Mouse (Mus musculus): ENCODE measurements around the gene Pou2f2. TPM values are rescaled to one million over a fixed set of nuclear protein-coding genes. Genes with fewer than 3 reads are reported as not detected.
A peak's percentile ranks its signal among the peaks of the same experiment; 100 is the strongest.

The Pou2f2 gene
- polyA plus RNA-seq, 1 experiment from 2014 or later: 0.58 TPM

DNA sequence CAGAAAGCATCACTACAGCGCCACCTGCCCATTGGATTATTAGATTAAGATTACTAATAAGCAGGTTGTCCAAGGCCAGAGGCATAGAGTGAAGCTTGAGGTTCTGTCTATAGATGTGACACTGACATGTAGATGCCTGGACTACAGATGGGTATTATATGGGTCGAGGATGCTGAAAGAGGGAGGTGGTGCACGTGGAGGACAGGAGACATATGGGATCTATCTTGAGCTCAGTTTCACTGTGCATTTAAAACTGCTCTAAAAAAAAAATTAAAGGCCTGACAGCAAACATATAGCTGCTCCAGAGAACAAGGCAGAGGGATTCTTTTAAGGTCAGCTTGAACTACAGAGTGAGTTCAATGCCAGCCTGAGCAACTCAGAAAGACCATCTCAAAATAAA lies 81.4 kb downstream of the Pou2f2 start:
- no peaks in the 10 kb centered on the region; the same call in 1 of the 2 replicates for H3K27me3 ChIP-seq (ENCODE audit: control insufficient read depth, insufficient read depth, low read depth, low read length)
- 74% methylated on average over 3 of the region's 3 CpGs for WGBS
- H3K4me1 ChIP-seq (replicated peaks; ENCODE audit: control insufficient read depth, insufficient read depth, low read length): peaks cover 3% of the 10 kb centered on the region; the same call in 1 of the 2 replicates
- H3K9ac ChIP-seq (ENCODE audit: low read length): no peak overlapping the region
- no peak for ATAC-seq (ENCODE audit: low read depth)
- H3K27ac ChIP-seq (ENCODE audit: low read length): no peak overlapping the region
- H3K4me2 ChIP-seq (ENCODE audit: low read depth, low read length): no peak overlapping the region
- H3K4me3 ChIP-seq (ENCODE audit: low read length): no peak overlapping the region
- H3K9me3 ChIP-seq (ENCODE audit: control insufficient read depth, low read length): no peaks in the 10 kb centered on the region
- no peaks in the 10 kb centered on the region for H3K36me3 ChIP-seq (ENCODE audit: control insufficient read depth, insufficient read depth, low read length)

GRCm38 (mm10) chr7:25089875-25090274 lies 89.7 kb downstream of the Pou2f2 start:
- WGBS: 26% methylated on average over 10 of the region's 10 CpGs
- Histone ChIP-seq H3K4me3 (ENCODE audit: low read length) (no peak overlapping the region), H3K27ac (ENCODE audit: low read length) (no peak overlapping the region), H3K9ac (ENCODE audit: low read length) (no peak overlapping the region), H3K4me2 (ENCODE audit: low read depth, low read length) (no peak overlapping the region), H3K9me3 (ENCODE audit: control insufficient read depth, low read length) (no peaks in the 10 kb centered on the region), H3K27me3 (ENCODE audit: control insufficient read depth, insufficient read depth, low read depth, low read length) (no peaks in the 10 kb centered on the region), H3K4me1 (replicated peaks; ENCODE audit: control insufficient read depth, insufficient read depth, low read length) (peaks cover 10% of the 10 kb centered on the region), H3K36me3 (ENCODE audit: control insufficient read depth, insufficient read depth, low read length) (peaks cover 6% of the 10 kb centered on the region; the same call in 1 of the 2 replicates)
- no peak for ATAC-seq (ENCODE audit: low read depth)

GRCm38 (mm10) chr7:25088968-25089367 lies 90.6 kb downstream of the Pou2f2 start:
- H3K9ac ChIP-seq (ENCODE audit: low read length): no peak overlapping the region
- 9% methylated on average over 11 of the region's 11 CpGs for WGBS
- no peaks in the 10 kb centered on the region for H3K9me3 ChIP-seq (ENCODE audit: control insufficient read depth, low read length)
- H3K4me3 ChIP-seq (ENCODE audit: low read length): no peak overlapping the region
- H3K4me2 ChIP-seq (ENCODE audit: low read depth, low read length): peak overlapping the region; percentile 11
- H3K4me1 ChIP-seq (replicated peaks; ENCODE audit: control insufficient read depth, insufficient read depth, low read length): peaks cover 10% of the 10 kb centered on the region
- H3K27me3 ChIP-seq (ENCODE audit: control insufficient read depth, insufficient read depth, low read depth, low read length): no peaks in the 10 kb centered on the region
- H3K27ac ChIP-seq (ENCODE audit: low read length): no peak overlapping the region
- H3K36me3 ChIP-seq (ENCODE audit: control insufficient read depth, insufficient read depth, low read length): peaks cover 10% of the 10 kb centered on the region
- ATAC-seq (ENCODE audit: low read depth): peak; percentile 5; the same call in 1 of the 2 replicates

GRCm38 (mm10) chr7:25088531-25088930 lies 91.0 kb downstream of the Pou2f2 start:
- 16% methylated on average over 10 of the region's 10 CpGs for WGBS

DNA sequence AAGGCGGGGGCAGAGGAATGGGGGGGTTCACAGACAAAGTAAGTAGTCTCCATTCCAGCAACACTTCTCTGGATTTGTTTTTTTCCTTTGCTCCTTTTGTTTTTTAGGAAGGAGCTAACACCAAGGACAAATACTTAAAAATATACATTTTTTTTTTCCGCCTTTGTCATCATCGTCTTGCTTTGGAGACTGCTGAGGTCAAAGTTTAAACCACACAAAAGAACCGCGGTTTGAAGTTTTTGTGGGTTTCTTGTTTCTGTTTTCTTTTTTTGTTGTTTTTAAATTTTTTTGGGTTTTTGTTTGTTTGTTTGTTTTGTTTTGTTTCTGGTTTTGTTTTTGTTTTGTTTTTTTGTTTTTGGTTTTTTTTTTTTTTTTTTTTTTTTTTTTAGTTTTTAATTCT lies 91.6 kb downstream of the Pou2f2 start:
- H3K9ac ChIP-seq (ENCODE audit: low read length): no peak overlapping the region
- no peak overlapping the region for H3K4me2 ChIP-seq (ENCODE audit: low read depth, low read length)
- no peaks in the 10 kb centered on the region for H3K9me3 ChIP-seq (ENCODE audit: control insufficient read depth, low read length)
- WGBS: 51% methylated on average over 5 of the region's 5 CpGs
- ATAC-seq (ENCODE audit: low read depth): no peak
- H3K27ac ChIP-seq (ENCODE audit: low read length): no peak overlapping the region
- H3K4me1 ChIP-seq (replicated peaks; ENCODE audit: control insufficient read depth, insufficient read depth, low read length): peaks cover 10% of the 10 kb centered on the region
- H3K27me3 ChIP-seq (ENCODE audit: control insufficient read depth, insufficient read depth, low read depth, low read length): no peaks in the 10 kb centered on the region
- peaks cover 20% of the 10 kb centered on the region for H3K36me3 ChIP-seq (ENCODE audit: control insufficient read depth, insufficient read depth, low read length)
- H3K4me3 ChIP-seq (ENCODE audit: low read length): no peak overlapping the region

More at GRCm38 (mm10) chr7:25088531-25088930, 91.0 kb downstream of the Pou2f2 start:
- Histone ChIP-seq H3K36me3 (ENCODE audit: control insufficient read depth, insufficient read depth, low read length) (peaks cover 14% of the 10 kb centered on the region), H3K4me3 (ENCODE audit: low read length) (no peak overlapping the region), H3K27me3 (ENCODE audit: control insufficient read depth, insufficient read depth, low read depth, low read length) (no peaks in the 10 kb centered on the region), H3K4me2 (ENCODE audit: low read depth, low read length) (no peak overlapping the region), H3K27ac (ENCODE audit: low read length) (no peak overlapping the region), H3K9me3 (ENCODE audit: control insufficient read depth, low read length) (no peaks in the 10 kb centered on the region), H3K4me1 (replicated peaks; ENCODE audit: control insufficient read depth, insufficient read depth, low read length) (peaks cover 10% of the 10 kb centered on the region), H3K9ac (ENCODE audit: low read length) (no peak overlapping the region)
- peak; percentile 37; the same call in 1 of the 2 replicates for ATAC-seq (ENCODE audit: low read depth)

- Histone ChIP-seq H3K36me3 (ENCODE audit: control insufficient read depth, insufficient read depth, low read length) (peaks cover 23% of the 10 kb centered on the region), H3K9me3 (ENCODE audit: control insufficient read depth, low read length) (no peaks in the 10 kb centered on the region), H3K27me3 (ENCODE audit: control insufficient read depth, insufficient read depth, low read depth, low read length) (no peaks in the 10 kb centered on the region), H3K9ac (ENCODE audit: low read length) (no peak overlapping the region), H3K4me1 (replicated peaks; ENCODE audit: control insufficient read depth, insufficient read depth, low read length) (peaks cover 10% of the 10 kb centered on the region), H3K4me3 (ENCODE audit: low read length) (no peak overlapping the region), H3K4me2 (ENCODE audit: low read depth, low read length) (no peak overlapping the region), H3K27ac (ENCODE audit: low read length) (no peak overlapping the region)
- WGBS: 57% methylated on average over 10 of the region's 10 CpGs
- ATAC-seq (ENCODE audit: low read depth): no peak
Measured at GRCm38 (mm10) chr7:25087256-25087912, 92.1 kb downstream of the Pou2f2 start.

DNA sequence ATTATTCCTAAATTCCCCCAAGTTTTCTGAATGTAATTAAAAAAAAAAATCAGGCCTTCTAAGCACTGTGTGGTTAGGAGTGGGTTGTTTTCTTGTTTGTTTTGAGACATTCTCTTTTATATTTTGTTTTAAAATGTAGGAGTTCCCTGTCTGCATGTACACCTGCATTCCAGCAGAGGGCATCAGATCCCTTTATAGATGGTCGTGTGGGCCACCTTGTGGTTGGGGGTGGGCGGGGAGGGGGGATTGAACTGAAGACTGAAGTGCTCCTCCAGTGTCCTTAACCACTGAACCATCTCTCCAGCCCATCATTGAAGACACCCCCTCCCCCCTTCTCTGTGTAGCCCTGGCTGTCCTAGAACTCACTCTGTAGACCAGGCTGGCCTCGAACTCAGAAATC lies 92.9 kb downstream of the Pou2f2 start:
- H3K4me3 ChIP-seq (ENCODE audit: low read length): no peak overlapping the region
- no peak for ATAC-seq (ENCODE audit: low read depth)
- H3K9ac ChIP-seq (ENCODE audit: low read length): no peak overlapping the region
- 56% methylated on average over 3 of the region's 3 CpGs for WGBS
- peaks cover 31% of the 10 kb centered on the region for H3K36me3 ChIP-seq (ENCODE audit: control insufficient read depth, insufficient read depth, low read length)
- H3K27me3 ChIP-seq (ENCODE audit: control insufficient read depth, insufficient read depth, low read depth, low read length): no peaks in the 10 kb centered on the region
- H3K4me2 ChIP-seq (ENCODE audit: low read depth, low read length): no peak overlapping the region
- peaks cover 10% of the 10 kb centered on the region for H3K4me1 ChIP-seq (replicated peaks; ENCODE audit: control insufficient read depth, insufficient read depth, low read length)
- no peaks in the 10 kb centered on the region for H3K9me3 ChIP-seq (ENCODE audit: control insufficient read depth, low read length)
- H3K27ac ChIP-seq (ENCODE audit: low read length): no peak overlapping the region

GRCm38 (mm10) chr7:25084621-25085020 lies 94.9 kb downstream of the Pou2f2 start:
- Histone ChIP-seq H3K27me3 (ENCODE audit: control insufficient read depth, insufficient read depth, low read depth, low read length) (no peaks in the 10 kb centered on the region), H3K4me1 (replicated peaks; ENCODE audit: control insufficient read depth, insufficient read depth, low read length) (0 out of 2 replicates have a peak, but pooled peaks cover 5% of the 10 kb centered on the region), H3K27ac (ENCODE audit: low read length) (peak overlapping the region; percentile 40), H3K4me2 (ENCODE audit: low read depth, low read length) (no peak overlapping the region), H3K9me3 (ENCODE audit: control insufficient read depth, low read length) (no peaks in the 10 kb centered on the region), H3K4me3 (ENCODE audit: low read length) (no peak overlapping the region), H3K9ac (ENCODE audit: low read length) (no peak overlapping the region), H3K36me3 (ENCODE audit: control insufficient read depth, insufficient read depth, low read length) (peaks cover 51% of the 10 kb centered on the region)
- WGBS: 74% methylated on average over 5 of the region's 5 CpGs
- ATAC-seq (ENCODE audit: low read depth): no peak

DNA sequence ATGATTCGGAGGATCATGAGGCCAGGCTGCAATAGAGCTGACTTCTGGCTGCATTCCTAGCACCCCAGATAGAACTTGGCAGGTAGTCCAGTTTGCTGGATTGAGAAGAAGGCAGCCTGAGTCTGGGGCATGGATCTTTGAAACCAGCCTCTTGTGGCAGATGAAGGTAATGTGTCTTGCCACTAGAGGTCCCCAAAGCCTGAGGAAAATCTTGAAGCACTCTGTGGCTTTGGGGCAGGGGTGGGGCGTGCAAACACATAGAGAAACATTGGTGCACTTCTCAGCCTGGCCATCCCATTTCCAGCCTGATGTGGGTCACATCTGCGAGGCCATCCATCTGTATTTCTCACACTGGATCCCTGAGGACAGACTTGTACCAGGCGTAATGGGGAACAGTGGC lies 97.0 kb downstream of the Pou2f2 start:
- Histone ChIP-seq H3K4me1 (replicated peaks; ENCODE audit: control insufficient read depth, insufficient read depth, low read length) (peaks cover 13% of the 10 kb centered on the region), H3K9ac (ENCODE audit: low read length) (no peak overlapping the region), H3K4me2 (ENCODE audit: low read depth, low read length) (no peak overlapping the region), H3K9me3 (ENCODE audit: control insufficient read depth, low read length) (no peaks in the 10 kb centered on the region), H3K36me3 (ENCODE audit: control insufficient read depth, insufficient read depth, low read length) (peaks cover 54% of the 10 kb centered on the region), H3K27me3 (ENCODE audit: control insufficient read depth, insufficient read depth, low read depth, low read length) (no peaks in the 10 kb centered on the region), H3K4me3 (ENCODE audit: low read length) (no peak overlapping the region), H3K27ac (ENCODE audit: low read length) (no peak overlapping the region)
- no peak; the same call in 1 of the 2 replicates for ATAC-seq (ENCODE audit: low read depth)
- WGBS: 77% methylated on average over 4 of the region's 4 CpGs

All from lung, embryonic 16.5 days (tissue).